Mouse (Mus musculus) forebrain, postnatal 0 days (tissue): ENCODE results near the gene Pigk. TPM values are rescaled to one million over a fixed set of nuclear protein-coding genes. Genes with fewer than 3 reads are reported as not detected.
"Not testable (repeated sequence)": the region's sequence is repeated elsewhere in the genome, so short reads cannot be mapped to it uniquely, and the experiment has no call there.

ENCODE experiments used
- ATAC-seq: fragments of 200-750 bp; cut with Nextera tagmentation; 2 replicates; pipeline ENCODE4 v1.8.0; 2017; ENCODE audit warnings: mild to moderate bottlenecking, moderate library complexity
- DNase-seq: peaks from one replicate; pipeline ENCODE4 v3.0.0-alpha.2; 2015
- H3K27ac ChIP-seq: fragments of 300-500 bp; sonication (generic); 2 replicates; pipeline ENCODE4 v1.5.1; 2014; ENCODE audit warnings: low read depth, mild to moderate bottlenecking, antibody characterized with exemption, low read length, moderate library complexity, mixed read lengths
- H3K27me3 ChIP-seq: fragments of 300-500 bp; sonication (generic); 2 replicates; pipeline ENCODE4 v1.6.1; 2014; ENCODE audit warnings: mild to moderate bottlenecking, low read length, mixed read lengths; ENCODE audit not compliant: insufficient read depth
- H3K36me3 ChIP-seq: fragments of 300-500 bp; sonication (generic); 2 replicates; pipeline ENCODE4 v1.6.1; 2014; ENCODE audit warnings: mild to moderate bottlenecking, moderate library complexity; ENCODE audit not compliant: insufficient read depth
- H3K4me1 ChIP-seq: fragments of 300-500 bp; sonication (generic); 2 replicates; pipeline ENCODE4 v1.6.1; 2014; ENCODE audit warnings: antibody characterized with exemption; ENCODE audit not compliant: insufficient read depth
- H3K4me2 ChIP-seq: fragments of 300-500 bp; sonication (generic); 2 replicates; pipeline ENCODE4 v1.6.1; 2014; ENCODE audit warnings: low read depth, mild to moderate bottlenecking, moderate library complexity
- H3K4me3 ChIP-seq: fragments of 300-500 bp; sonication (generic); 2 replicates; pipeline ENCODE4 v1.5.1; 2014; ENCODE audit warnings: low read depth, low read length, mixed read lengths
- H3K9ac ChIP-seq: fragments of 300-500 bp; sonication (generic); 2 replicates; pipeline ENCODE4 v1.6.1; 2014; ENCODE audit warnings: mild to moderate bottlenecking
- H3K9me3 ChIP-seq: fragments of 300-500 bp; sonication (generic); 2 replicates; pipeline ENCODE4 v1.6.1; 2016; ENCODE audit warnings: low read length
- CTCF ChIP-seq: sonication (generic); IDR thresholded peaks from 2 replicates; pipeline ENCODE4 v1.5.1; 2016; ENCODE audit warnings: antibody characterized with exemption, control low read depth, low read depth
- WGBS: fragments of 180-500 bp; shearing (Covaris S2); extraction: QIAGEN DNeasy Blood & Tissue Kit; methylation state at CpG from one replicate; pipeline ENCODE4 v1.1.7; 2014; 5-methylcytosine and 5-hydroxymethylcytosine counted together
- polyA plus RNA-seq: library from polyadenylated mRNA; unstranded; fragments of >200 nt; fragmentation: Nextera tagmentation; extraction: Ambion mirVana; gene quantifications from 2 replicates; pipeline ENCODE4 v1.2.1, GENCODE M21; 2015
- total RNA-seq: library from RNA; depleted of rRNA; stranded (reverse); fragments of >200 nt; gene quantifications from 2 replicates; pipeline ENCODE4 v1.2.3, GENCODE M21; 2014

The Pigk gene
- total and polyA plus RNA-seq, 2 experiments from 2014 or later, result 31.8 to 46.0 TPM

- 77% methylated on average over 6 of the region's 6 CpGs for WGBS
Observed at GRCm38 (mm10) chr3:152674663-152675062, 39.2 kb upstream of the Pigk start.

GRCm38 (mm10) chr3:152688532-152688931 lies 25.4 kb upstream of the Pigk start:
- H3K9me3 ChIP-seq, result no peaks in the 10 kb centered on the region
- H3K27ac ChIP-seq, result no peak overlapping the region
- DNase-seq (no peak), ATAC-seq (no peak)
- no peak for TF ChIP-seq CTCF
- no peak overlapping the region for H3K4me2 ChIP-seq
- H3K36me3 ChIP-seq, result no peaks in the 10 kb centered on the region
- no peak overlapping the region for H3K4me3 ChIP-seq
- WGBS, result 83% methylated on average over 5 of the region's 5 CpGs
- no peak overlapping the region for H3K9ac ChIP-seq
- H3K27me3 ChIP-seq, result no peaks in the 10 kb centered on the region
- no peaks in the 10 kb centered on the region for H3K4me1 ChIP-seq

More at GRCm38 (mm10) chr3:152674663-152675062, 39.2 kb upstream of the Pigk start:
- no peak overlapping the region for H3K4me3 ChIP-seq
- ATAC-seq, result no peak
- no peak overlapping the region for H3K9ac ChIP-seq
- no peaks in the 10 kb centered on the region for H3K4me1 ChIP-seq
- H3K36me3 ChIP-seq, result no peaks in the 10 kb centered on the region
- no peak for TF ChIP-seq CTCF
- H3K9me3 ChIP-seq, result no peaks in the 10 kb centered on the region
- DNase-seq, result no peak
- no peak overlapping the region for H3K27ac ChIP-seq
- no peak overlapping the region for H3K4me2 ChIP-seq
- no peaks in the 10 kb centered on the region for H3K27me3 ChIP-seq

DNA sequence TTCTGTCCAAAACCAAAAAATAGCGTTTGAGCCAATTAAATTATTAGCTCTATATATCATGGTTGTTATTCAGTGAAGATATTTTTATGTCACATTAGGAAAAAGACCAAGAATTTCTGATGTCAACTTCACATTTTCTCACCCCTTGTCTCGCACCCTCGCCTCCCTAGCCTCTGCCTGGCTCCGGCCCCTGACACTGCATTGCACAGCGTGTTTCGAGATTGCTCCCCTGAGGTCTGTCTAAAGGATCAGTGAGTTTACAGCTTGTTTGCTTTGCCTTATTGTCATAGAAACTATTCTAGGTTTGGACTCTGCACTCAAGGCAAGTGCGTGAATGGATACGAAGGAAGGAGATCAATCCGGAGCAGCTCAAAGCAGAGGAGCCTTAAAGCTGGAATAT lies 24.8 kb upstream of the Pigk start:
- Histone ChIP-seq H3K36me3 (no peaks in the 10 kb centered on the region), H3K27ac (no peak overlapping the region), H3K4me2 (no peak overlapping the region), H3K9me3 (no peaks in the 10 kb centered on the region), H3K27me3 (no peaks in the 10 kb centered on the region), H3K4me3 (no peak overlapping the region), H3K4me1 (no peaks in the 10 kb centered on the region), H3K9ac (no peak overlapping the region)
- DNase-seq (no peak), ATAC-seq (no peak)
- 83% methylated on average over 9 of the region's 9 CpGs for WGBS
- no peak for TF ChIP-seq CTCF

GRCm38 (mm10) chr3:152694950-152695349 lies 18.9 kb upstream of the Pigk start:
- 93% methylated on average over 3 of the region's 3 CpGs for WGBS
- H3K27me3 ChIP-seq, result no peaks in the 10 kb centered on the region
- DNase-seq, result no peak

DNA sequence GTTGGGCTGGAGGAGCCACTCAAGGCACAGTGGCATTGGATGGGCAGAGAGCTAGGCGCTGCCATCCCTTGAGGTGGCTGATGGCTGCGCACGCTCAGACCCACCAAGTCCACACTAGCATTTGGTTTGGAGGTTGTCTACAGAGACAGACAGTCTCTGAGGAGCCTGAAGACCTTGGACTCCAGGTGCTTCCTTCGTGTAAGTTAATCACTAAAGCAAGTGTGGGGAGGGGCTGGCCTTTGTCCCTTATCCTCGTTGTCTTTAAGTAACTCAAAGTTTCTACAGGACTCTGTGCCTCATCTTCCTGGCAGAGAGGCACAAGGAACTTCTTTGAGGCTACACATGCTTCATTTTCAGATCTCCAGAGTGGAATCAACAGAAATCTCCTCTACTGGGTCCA lies 15.9 kb upstream of the Pigk start:
- WGBS, result 82% methylated on average over 5 of the region's 5 CpGs

More at GRCm38 (mm10) chr3:152694950-152695349, 18.9 kb upstream of the Pigk start:
- Histone ChIP-seq H3K4me1 (no peaks in the 10 kb centered on the region), H3K4me3 (no peak overlapping the region), H3K9me3 (no peaks in the 10 kb centered on the region), H3K36me3 (no peaks in the 10 kb centered on the region), H3K27ac (no peak overlapping the region), H3K9ac (no peak overlapping the region), H3K4me2 (no peak overlapping the region)
- no peak for ATAC-seq
- TF ChIP-seq CTCF, result no peak

GRCm38 (mm10) chr3:152699261-152699660 lies 14.6 kb upstream of the Pigk start:
- H3K4me3 ChIP-seq, result no peak overlapping the region
- no peaks in the 10 kb centered on the region for H3K4me1 ChIP-seq
- H3K4me2 ChIP-seq, result no peak overlapping the region
- no peak overlapping the region for H3K9ac ChIP-seq
- H3K27me3 ChIP-seq, result no peaks in the 10 kb centered on the region
- H3K9me3 ChIP-seq, result no peaks in the 10 kb centered on the region
- 73% methylated on average over 8 of the region's 8 CpGs for WGBS
- no peaks in the 10 kb centered on the region for H3K36me3 ChIP-seq
- ATAC-seq (no peak), DNase-seq (no peak)
- TF ChIP-seq CTCF, result no peak
- no peak overlapping the region for H3K27ac ChIP-seq

More for the DNA sequence above, 15.9 kb upstream of the Pigk start:
- no peak overlapping the region for H3K27ac ChIP-seq
- DNase-seq (no peak), ATAC-seq (no peak)
- no peak overlapping the region for H3K9ac ChIP-seq
- H3K4me1 ChIP-seq, result no peaks in the 10 kb centered on the region
- H3K9me3 ChIP-seq, result no peaks in the 10 kb centered on the region
- no peak overlapping the region for H3K4me3 ChIP-seq
- no peaks in the 10 kb centered on the region for H3K36me3 ChIP-seq
- H3K4me2 ChIP-seq, result no peak overlapping the region
- TF ChIP-seq CTCF, result no peak
- no peaks in the 10 kb centered on the region for H3K27me3 ChIP-seq

- H3K9ac ChIP-seq, H3K9me3 ChIP-seq, H3K4me2 ChIP-seq, H3K36me3 ChIP-seq, ATAC-seq, DNase-seq, H3K4me3 ChIP-seq, H3K27ac ChIP-seq, H3K27me3 ChIP-seq, H3K4me1 ChIP-seq: not testable (repeated sequence)
- 92% methylated on average over 8 of the region's 8 CpGs for WGBS
Observed at GRCm38 (mm10) chr3:152701536-152701935, 12.4 kb upstream of the Pigk start.
